Mouse (Mus musculus) stomach, postnatal 0 days (tissue): ENCODE measurements around the gene Arhgap10. TPM values are rescaled to one million over a fixed set of nuclear protein-coding genes. Genes with fewer than 3 reads are reported as not detected.
"Not testable (repeated sequence)": the region's sequence is repeated elsewhere in the genome, so short reads cannot be mapped to it uniquely, and the experiment has no call there.

ENCODE experiments used
- ATAC-seq: fragments of 200-750 bp; cut with Nextera tagmentation; 2 replicates; pipeline ENCODE4 v1.8.0; 2017; ENCODE audit not compliant: low FRiP score, low TSS enrichment
- DNase-seq: peaks from one replicate; pipeline ENCODE4 v3.0.0-alpha.2; 2016; ENCODE audit warnings: low spot score
- H3K27ac ChIP-seq: fragments of 300-500 bp; sonication (generic); replicated peaks from 2 replicates; pipeline ENCODE4 v1.5.1; 2014; ENCODE audit warnings: mild to moderate bottlenecking, control low read depth
- H3K27me3 ChIP-seq: fragments of 300-500 bp; sonication (generic); 2 replicates; pipeline ENCODE4 v1.6.1; 2014; ENCODE audit warnings: low read length; ENCODE audit not compliant: control insufficient read depth, insufficient read depth
- H3K36me3 ChIP-seq: fragments of 300-500 bp; sonication (generic); 2 replicates; pipeline ENCODE4 v1.6.1; 2014; ENCODE audit warnings: low read length, mixed read lengths; ENCODE audit not compliant: control insufficient read depth, insufficient read depth
- H3K4me1 ChIP-seq: fragments of 300-500 bp; sonication (generic); replicated peaks from 2 replicates; pipeline ENCODE4 v1.6.1; 2014; ENCODE audit warnings: antibody characterized with exemption; ENCODE audit not compliant: control insufficient read depth, insufficient read depth
- H3K4me2 ChIP-seq: fragments of 300-500 bp; sonication (generic); replicated peaks from 2 replicates; pipeline ENCODE4 v1.6.1; 2014; ENCODE audit warnings: low read depth, mild to moderate bottlenecking, control low read depth, moderate library complexity
- H3K4me3 ChIP-seq: fragments of 300-500 bp; sonication (generic); 2 replicates; pipeline ENCODE4 v1.5.1; 2014; ENCODE audit warnings: low read depth, low read length, control low read depth
- H3K9ac ChIP-seq: fragments of 300-500 bp; sonication (generic); 2 replicates; pipeline ENCODE4 v1.6.1; 2014; ENCODE audit warnings: mild to moderate bottlenecking, low read length, control low read depth, mixed read lengths
- H3K9me3 ChIP-seq: fragments of 300-500 bp; sonication (generic); 2 replicates; pipeline ENCODE4 v1.6.1; 2016; ENCODE audit warnings: low read length; ENCODE audit not compliant: control insufficient read depth
- CTCF ChIP-seq: IDR thresholded peaks from 2 replicates; pipeline ENCODE4 v1.5.1; 2016; ENCODE audit warnings: antibody characterized with exemption, low read depth, mild to moderate bottlenecking, moderate library complexity
- EP300 ChIP-seq: optimal IDR thresholded peaks from 2 replicates; pipeline ENCODE3; 2016; ENCODE audit warnings: antibody characterized with exemption
- WGBS: fragments of 180-500 bp; shearing (Covaris S2); extraction: QIAGEN DNeasy Blood & Tissue Kit; methylation state at CpG from one replicate; pipeline ENCODE4 v1.1.7; 2014; 5-methylcytosine and 5-hydroxymethylcytosine counted together
- polyA plus RNA-seq: library from polyadenylated mRNA; unstranded; fragments of >200 nt; fragmentation: Nextera tagmentation; extraction: Ambion mirVana; gene quantifications from 2 replicates; pipeline ENCODE4 v1.2.1, GENCODE M21; 2015

The Arhgap10 gene
- polyA plus RNA-seq, 1 experiment from 2014 or later: 18.8 TPM

GRCm38 (mm10) chr8:77329783-77330182 is 188.0 kb downstream of the Arhgap10 start:
- 0 out of 2 replicates have a peak, but pooled peaks cover 3% of the 10 kb centered on the region for H3K36me3 ChIP-seq
- no peak for ATAC-seq
- no peaks in the 10 kb centered on the region for H3K4me1 ChIP-seq
- no peaks in the 10 kb centered on the region for H3K27me3 ChIP-seq
- 79% methylated on average over 4 of the region's 4 CpGs for WGBS
- no peak overlapping the region for H3K4me2 ChIP-seq
- TF ChIP-seq CTCF: no peak
- no peak for TF ChIP-seq EP300
- DNase-seq: no peak
- H3K4me3 ChIP-seq: no peak overlapping the region
- H3K9me3 ChIP-seq: no peaks in the 10 kb centered on the region
- H3K27ac ChIP-seq: no peak overlapping the region
- H3K9ac ChIP-seq: no peak overlapping the region

GRCm38 (mm10) chr8:77328473-77328872 is 189.3 kb downstream of the Arhgap10 start:
- no peak for TF ChIP-seq CTCF
- no peak for TF ChIP-seq EP300
- no peak overlapping the region for H3K4me2 ChIP-seq
- 91% methylated on average over 8 of the region's 8 CpGs for WGBS

GRCm38 (mm10) chr8:77327326-77327725 is 190.4 kb downstream of the Arhgap10 start:
- no peak overlapping the region for H3K4me3 ChIP-seq
- H3K27me3 ChIP-seq: no peaks in the 10 kb centered on the region
- DNase-seq: no peak
- ATAC-seq: no peak
- H3K9ac ChIP-seq: no peak overlapping the region
- no peak for TF ChIP-seq CTCF
- TF ChIP-seq EP300: no peak
- H3K9me3 ChIP-seq: no peaks in the 10 kb centered on the region
- H3K4me1 ChIP-seq: no peaks in the 10 kb centered on the region
- WGBS: 84% methylated on average over 4 of the region's 4 CpGs
- 0 out of 2 replicates have a peak, but pooled peaks cover 3% of the 10 kb centered on the region for H3K36me3 ChIP-seq
- H3K27ac ChIP-seq: peak overlapping the region; percentile 18; the same call in 1 of the 2 replicates
- no peak overlapping the region for H3K4me2 ChIP-seq

More at GRCm38 (mm10) chr8:77328473-77328872, 189.3 kb downstream of the Arhgap10 start:
- Histone ChIP-seq H3K4me3 (no peak overlapping the region), H3K4me1 (no peaks in the 10 kb centered on the region), H3K9me3 (no peaks in the 10 kb centered on the region), H3K9ac (no peak overlapping the region), H3K36me3 (0 out of 2 replicates have a peak, but pooled peaks cover 3% of the 10 kb centered on the region), H3K27ac (no peak overlapping the region), H3K27me3 (no peaks in the 10 kb centered on the region)
- no peak for DNase-seq
- ATAC-seq: no peak

- H3K4me3 ChIP-seq, H3K4me2 ChIP-seq, H3K9ac ChIP-seq, DNase-seq, ATAC-seq, H3K27me3 ChIP-seq, H3K27ac ChIP-seq, H3K36me3 ChIP-seq, H3K4me1 ChIP-seq, H3K9me3 ChIP-seq: not testable (repeated sequence)
- 88% methylated on average over 6 of the region's 7 CpGs for WGBS
Measured at GRCm38 (mm10) chr8:77322727-77323126, 195.0 kb downstream of the Arhgap10 start.

- Histone ChIP-seq H3K27ac (no peak overlapping the region), H3K4me2 (no peak overlapping the region), H3K9ac (no peak overlapping the region), H3K4me1 (no peaks in the 10 kb centered on the region), H3K27me3 (no peaks in the 10 kb centered on the region), H3K9me3 (no peaks in the 10 kb centered on the region), H3K36me3 (0 out of 2 replicates have a peak, but pooled peaks cover 3% of the 10 kb centered on the region), H3K4me3 (no peak overlapping the region)
- 95% methylated on average over 4 of the region's 4 CpGs for WGBS
- no peak for TF ChIP-seq EP300
- no peak for TF ChIP-seq CTCF
- no peak for ATAC-seq
- DNase-seq: no peak
Measured at GRCm38 (mm10) chr8:77321901-77322300, 195.9 kb downstream of the Arhgap10 start.

GRCm38 (mm10) chr8:77318590-77318989 is 199.2 kb downstream of the Arhgap10 start:
- H3K4me1 ChIP-seq: no peaks in the 10 kb centered on the region

More at GRCm38 (mm10) chr8:77318590-77318989, 199.2 kb downstream of the Arhgap10 start:
- Histone ChIP-seq H3K9ac (no peak overlapping the region), H3K4me2 (no peak overlapping the region), H3K27ac (no peak overlapping the region), H3K9me3 (no peaks in the 10 kb centered on the region), H3K4me3 (no peak overlapping the region), H3K27me3 (no peaks in the 10 kb centered on the region), H3K36me3 (no peaks in the 10 kb centered on the region)
- no peak for TF ChIP-seq CTCF
- TF ChIP-seq EP300: no peak
- DNase-seq: no peak
- WGBS: 60% methylated on average over 9 of the region's 9 CpGs
- no peak for ATAC-seq
